Mouse (Mus musculus) kidney, adult 8-10 months (tissue): Measurements from ENCODE around the gene Ank3.

ENCODE experiments used
- DNase-seq, 2 experiments: peaks; one replicate each; pipeline ENCODE4 v3.0.0; 2022

Gene Ank3

GRCm38 (mm10) chr10:69916689-69917435, 518.3 kb downstream of the Ank3 start:
- DNase-seq: peak; percentile 90

GRCm38 (mm10) chr10:69917711-69918110, 519.1 kb downstream of the Ank3 start:
- DNase-seq: no peak

GRCm38 (mm10) chr10:69918461-69919151, 520.0 kb downstream of the Ank3 start:
- DNase-seq: no peak

- no peak for DNase-seq
Observed at GRCm38 (mm10) chr10:69919152-69919492, 520.5 kb downstream of the Ank3 start.

- no peak for DNase-seq
Observed at GRCm38 (mm10) chr10:69919746-69920145, 521.2 kb downstream of the Ank3 start.

- DNase-seq: peak; percentile 48 to 62
Observed at GRCm38 (mm10) chr10:69922076-69922475, 523.5 kb downstream of the Ank3 start.

- peak; percentile 86 to 88 for DNase-seq
Observed at GRCm38 (mm10) chr10:69923801-69924200, 525.2 kb downstream of the Ank3 start.

- peak; percentile 67 to 69 for DNase-seq
Observed at GRCm38 (mm10) chr10:69924321-69924720, 525.7 kb downstream of the Ank3 start.

- DNase-seq: peak in 1 of 2 experiments; percentile 38
Observed at GRCm38 (mm10) chr10:69924845-69925244, 526.3 kb downstream of the Ank3 start.

- DNase-seq: peak; percentile 79 to 84
Observed at GRCm38 (mm10) chr10:69925285-69926157, 526.9 kb downstream of the Ank3 start.

GRCm38 (mm10) chr10:69926158-69926882, 527.7 kb downstream of the Ank3 start:
- DNase-seq: no peak

- no peak for DNase-seq
Observed at GRCm38 (mm10) chr10:69927012-69927411, 528.4 kb downstream of the Ank3 start.

GRCm38 (mm10) chr10:69928358-69928757, 529.8 kb downstream of the Ank3 start:
- peak; percentile 72 to 89 for DNase-seq

- DNase-seq: no peak
Observed at GRCm38 (mm10) chr10:69930503-69930902, 531.9 kb downstream of the Ank3 start.

- DNase-seq: peak; percentile 72
Observed at GRCm38 (mm10) chr10:69936443-69937067, 538.0 kb downstream of the Ank3 start.

- no peak for DNase-seq
Observed at GRCm38 (mm10) chr10:69937291-69937921, 538.8 kb downstream of the Ank3 start.

GRCm38 (mm10) chr10:69939144-69939543, 540.6 kb downstream of the Ank3 start:
- no peak for DNase-seq

GRCm38 (mm10) chr10:69939966-69940365, 541.4 kb downstream of the Ank3 start:
- DNase-seq: no peak

GRCm38 (mm10) chr10:69941001-69941400, 542.4 kb downstream of the Ank3 start:
- peak; percentile 66 to 67 for DNase-seq

- no peak for DNase-seq
Observed at GRCm38 (mm10) chr10:69944845-69945244, 546.3 kb downstream of the Ank3 start.

- DNase-seq: no peak
Observed at GRCm38 (mm10) chr10:69945870-69946269, 547.3 kb downstream of the Ank3 start.

- DNase-seq: peak in 1 of 2 experiments; percentile 44
Observed at GRCm38 (mm10) chr10:69946271-69946670, 547.7 kb downstream of the Ank3 start.
